Mouse (Mus musculus) hindbrain, embryonic 13.5 days (tissue): ENCODE data around the gene Slc19a3. TPM values are rescaled to one million over a fixed set of nuclear protein-coding genes. Genes with fewer than 3 reads are reported as not detected.
"Not testable (repeated sequence)": the region's sequence is repeated elsewhere in the genome, so short reads cannot be mapped to it uniquely, and the experiment has no call there.

ENCODE experiments used
- ATAC-seq: fragments of 200-750 bp; cut with Nextera tagmentation; 2 replicates; pipeline ENCODE4 v1.8.0; 2017; ENCODE audit warnings: moderate TSS enrichment; ENCODE audit not compliant: low FRiP score
- H3K27ac ChIP-seq: fragments of 300-500 bp; sonication (generic); 2 replicates; pipeline ENCODE4 v1.5.1; 2015; ENCODE audit warnings: inconsistent platforms, mild to moderate bottlenecking, moderate library complexity
- H3K27me3 ChIP-seq: fragments of 300-500 bp; sonication (generic); 2 replicates; pipeline ENCODE4 v1.6.1; 2015; ENCODE audit warnings: mild to moderate bottlenecking, inconsistent platforms
- H3K36me3 ChIP-seq: fragments of 300-500 bp; sonication (generic); 2 replicates; pipeline ENCODE4 v1.6.1; 2015; ENCODE audit warnings: mild to moderate bottlenecking, inconsistent platforms
- H3K4me1 ChIP-seq: fragments of 300-500 bp; sonication (generic); replicated peaks from 2 replicates; pipeline ENCODE4 v1.6.1; 2015; ENCODE audit warnings: inconsistent platforms
- H3K4me2 ChIP-seq: fragments of 300-500 bp; sonication (generic); 2 replicates; pipeline ENCODE4 v1.6.1; 2015; ENCODE audit warnings: inconsistent platforms, mild to moderate bottlenecking, moderate library complexity
- H3K4me3 ChIP-seq: fragments of 300-500 bp; sonication (generic); 2 replicates; pipeline ENCODE4 v1.5.1; 2015; ENCODE audit warnings: mild to moderate bottlenecking, inconsistent platforms
- H3K9ac ChIP-seq: fragments of 300-500 bp; sonication (generic); 2 replicates; pipeline ENCODE4 v1.6.1; 2015; ENCODE audit warnings: mild to moderate bottlenecking, inconsistent platforms
- H3K9me3 ChIP-seq: fragments of 300-500 bp; sonication (generic); 2 replicates; pipeline ENCODE4 v1.6.1; 2016; ENCODE audit warnings: inconsistent platforms
- WGBS: fragments of 180-500 bp; shearing (Covaris S2); methylation state at CpG from one replicate; pipeline ENCODE4 v1.1.7; 2015; 5-methylcytosine and 5-hydroxymethylcytosine counted together
- polyA plus RNA-seq: library from polyadenylated mRNA; unstranded; fragments of >200 nt; fragmentation: Nextera tagmentation; extraction: Ambion mirVana; gene quantifications from 2 replicates; pipeline ENCODE4 v1.2.1, GENCODE M21; 2015

Gene Slc19a3
- polyA plus RNA-seq, 1 experiment from 2014 or later = 0.64 TPM

- no peak within 1 kb of the TSS for H3K4me3 ChIP-seq
- H3K27me3 ChIP-seq = no peaks in the 10 kb centered on the region
- H3K9ac ChIP-seq = no peak within 1 kb of the TSS
- 94% methylated on average over 2 of the region's 2 CpGs for WGBS
- H3K36me3 ChIP-seq = no peaks in the 10 kb centered on the region
- no peak for ATAC-seq
- peaks cover 9% of the 10 kb centered on the region; the same call in 1 of the 2 replicates for H3K4me1 ChIP-seq
- H3K4me2 ChIP-seq = no peak within 1 kb of the TSS
- no peaks in the 10 kb centered on the region for H3K9me3 ChIP-seq
- no peak within 1 kb of the TSS for H3K27ac ChIP-seq
These were observed 4.1 kb upstream of the Slc19a3 start, which contains the start of gene Krtap28-10 for GRCm38 (mm10) chr1:83042380-83042779. Gene Krtap28-10, minus strand, starts transcription at chr1:83042480.

GRCm38 (mm10) chr1:83039080-83039479 lies 832 bp upstream of the Slc19a3 start:
- Histone ChIP-seq H3K27me3 (no peaks in the 10 kb centered on the region), H3K9ac (no peak overlapping the region), H3K4me2 (no peak overlapping the region), H3K36me3 (no peaks in the 10 kb centered on the region), H3K9me3 (no peaks in the 10 kb centered on the region), H3K27ac (no peak overlapping the region), H3K4me3 (no peak overlapping the region), H3K4me1 (peaks cover 9% of the 10 kb centered on the region; the same call in 1 of the 2 replicates)
- 79% methylated on average over 4 of the region's 4 CpGs for WGBS
- ATAC-seq = no peak

GRCm38 (mm10) chr1:83036892-83037667 lies 1.2 kb downstream of the Slc19a3 start:
- Histone ChIP-seq H3K4me1 (peaks cover 9% of the 10 kb centered on the region; the same call in 1 of the 2 replicates), H3K4me3 (no peak overlapping the region), H3K9ac (no peak overlapping the region), H3K27me3 (no peaks in the 10 kb centered on the region), H3K36me3 (no peaks in the 10 kb centered on the region), H3K27ac (no peak overlapping the region), H3K9me3 (no peaks in the 10 kb centered on the region), H3K4me2 (peak overlapping the region; percentile 75; the same call in 1 of the 2 replicates)
- ATAC-seq = no peak
- 74% methylated on average over 11 of the region's 11 CpGs for WGBS

- WGBS = 67% methylated on average over 5 of the region's 5 CpGs
- Histone ChIP-seq H3K9me3 (no peaks in the 10 kb centered on the region), H3K4me3 (no peak overlapping the region), H3K4me1 (peaks cover 9% of the 10 kb centered on the region; the same call in 1 of the 2 replicates), H3K4me2 (no peak overlapping the region), H3K36me3 (no peaks in the 10 kb centered on the region), H3K27me3 (no peaks in the 10 kb centered on the region), H3K27ac (no peak overlapping the region), H3K9ac (no peak overlapping the region)
- ATAC-seq = no peak
These were observed 3.7 kb downstream of the Slc19a3 start for GRCm38 (mm10) chr1:83034509-83034908.

- no peak overlapping the region for H3K9ac ChIP-seq
- no peak for ATAC-seq
- H3K9me3 ChIP-seq = no peaks in the 10 kb centered on the region
- H3K4me3 ChIP-seq = no peak overlapping the region
- WGBS = 91% methylated on average over 6 of the region's 6 CpGs
- H3K4me1 ChIP-seq = peaks cover under 1% of the 10 kb centered on the region; the same call in 1 of the 2 replicates
- H3K36me3 ChIP-seq = no peaks in the 10 kb centered on the region
- no peak overlapping the region for H3K27ac ChIP-seq
- H3K4me2 ChIP-seq = no peak overlapping the region
- H3K27me3 ChIP-seq = no peaks in the 10 kb centered on the region
These were observed 5.7 kb downstream of the Slc19a3 start for GRCm38 (mm10) chr1:83032508-83032907.

GRCm38 (mm10) chr1:83031950-83032349 lies 6.3 kb downstream of the Slc19a3 start:
- H3K27me3 ChIP-seq = no peaks in the 10 kb centered on the region

GRCm38 (mm10) chr1:83016556-83016955 lies 21.7 kb downstream of the Slc19a3 start:
- Histone ChIP-seq H3K4me1 (no peaks in the 10 kb centered on the region), H3K27me3 (no peaks in the 10 kb centered on the region), H3K9ac (no peak overlapping the region), H3K4me2 (no peak overlapping the region), H3K4me3 (no peak overlapping the region), H3K27ac (no peak overlapping the region), H3K9me3 (no peaks in the 10 kb centered on the region), H3K36me3 (no peaks in the 10 kb centered on the region)
- 70% methylated on average over 1 of the region's 1 CpGs for WGBS
- no peak for ATAC-seq

More at GRCm38 (mm10) chr1:83031950-83032349, 6.3 kb downstream of the Slc19a3 start:
- no peaks in the 10 kb centered on the region for H3K9me3 ChIP-seq
- 54% methylated on average over 1 of the region's 1 CpGs for WGBS
- H3K4me3 ChIP-seq = no peak overlapping the region
- no peak for ATAC-seq
- H3K27ac ChIP-seq = no peak overlapping the region
- H3K9ac ChIP-seq = no peak overlapping the region
- H3K4me1 ChIP-seq = no peaks in the 10 kb centered on the region
- H3K4me2 ChIP-seq = no peak overlapping the region
- no peaks in the 10 kb centered on the region for H3K36me3 ChIP-seq

GRCm38 (mm10) chr1:83015329-83015879 lies 22.8 kb downstream of the Slc19a3 start:
- no peak for ATAC-seq
- Histone ChIP-seq H3K9ac (no peak overlapping the region), H3K4me3 (no peak overlapping the region), H3K36me3 (no peaks in the 10 kb centered on the region), H3K4me1 (no peaks in the 10 kb centered on the region), H3K27me3 (no peaks in the 10 kb centered on the region), H3K9me3 (no peaks in the 10 kb centered on the region), H3K27ac (no peak overlapping the region), H3K4me2 (no peak overlapping the region)
- WGBS = 80% methylated on average over 10 of the region's 10 CpGs

- Histone ChIP-seq H3K27ac (no peak overlapping the region), H3K36me3 (no peaks in the 10 kb centered on the region), H3K4me2 (no peak overlapping the region), H3K27me3 (no peaks in the 10 kb centered on the region), H3K9me3 (no peaks in the 10 kb centered on the region), H3K4me3 (no peak overlapping the region), H3K9ac (no peak overlapping the region), H3K4me1 (no peaks in the 10 kb centered on the region)
- WGBS = 98% methylated on average over 3 of the region's 3 CpGs
- ATAC-seq = no peak
These were observed 23.8 kb downstream of the Slc19a3 start for GRCm38 (mm10) chr1:83014477-83014876.

- Histone ChIP-seq H3K9me3 (no peaks in the 10 kb centered on the region), H3K4me1 (no peaks in the 10 kb centered on the region), H3K27ac (no peak overlapping the region), H3K4me3 (no peak overlapping the region), H3K9ac (no peak overlapping the region), H3K4me2 (no peak overlapping the region), H3K36me3 (no peaks in the 10 kb centered on the region), H3K27me3 (no peaks in the 10 kb centered on the region)
- ATAC-seq = no peak
- 70% methylated on average over 6 of the region's 6 CpGs for WGBS
These were observed 30.8 kb downstream of the Slc19a3 start for GRCm38 (mm10) chr1:83007471-83007870.

GRCm38 (mm10) chr1:83006218-83007179 lies 31.7 kb downstream of the Slc19a3 start:
- Histone ChIP-seq H3K4me1 (no peaks in the 10 kb centered on the region), H3K27me3 (no peaks in the 10 kb centered on the region), H3K9me3 (no peaks in the 10 kb centered on the region), H3K27ac (no peak overlapping the region), H3K36me3 (no peaks in the 10 kb centered on the region), H3K9ac (no peak overlapping the region), H3K4me3 (no peak overlapping the region), H3K4me2 (no peak overlapping the region)
- no peak for ATAC-seq
- WGBS = 88% methylated on average over 8 of the region's 8 CpGs

- not testable (repeated sequence) for H3K27ac ChIP-seq, H3K4me2 ChIP-seq, H3K9ac ChIP-seq, H3K4me1 ChIP-seq, H3K36me3 ChIP-seq, H3K9me3 ChIP-seq, ATAC-seq, H3K4me3 ChIP-seq, H3K27me3 ChIP-seq
- 93% methylated on average over 9 of the region's 9 CpGs for WGBS
These were observed 37.9 kb downstream of the Slc19a3 start, which contains the start of gene Gm47959 for GRCm38 (mm10) chr1:83000306-83000705. Gene Gm47959, plus strand, starts transcription at chr1:83000548.
